Mouse (Mus musculus): Measurements from ENCODE around the gene Slc36a4. TPM values are rescaled to one million over a fixed set of nuclear protein-coding genes. Genes with fewer than 3 reads are reported as not detected.

Slc36a4 gene
- polyA plus RNA-seq, 1 experiment = 2.3 TPM

GRCm38 (mm10) chr9:15711676-15712075, 2.1 kb downstream of the Slc36a4 start:
- Histone ChIP-seq H3K4me3 (ENCODE audit: extremely low read depth, insufficient read depth, insufficient read length) (no peak overlapping the region), H3K36me3 (ENCODE audit: control insufficient read depth, insufficient read depth, low read length) (no peaks in the 10 kb centered on the region), H3K27me3 (ENCODE audit: control insufficient read depth, insufficient read depth, low read length) (no peaks in the 10 kb centered on the region), H3K4me1 (ENCODE audit: control insufficient read depth, insufficient read depth, insufficient read length) (no peaks in the 10 kb centered on the region), H3K27ac (ENCODE audit: insufficient read depth, low read length) (no peak overlapping the region)
- no peak for DNase-seq (ENCODE audit: low read depth in 1 of 2, low spot score in 2 of 2)
- TF ChIP-seq CTCF (IDR thresholded peaks at IDR 0.05; ENCODE audit: extremely low read depth, insufficient read depth, insufficient read length, insufficient replicate concordance) (no peak), POLR2A (IDR thresholded peaks at IDR 0.05; ENCODE audit: low read depth, low read length) (no peak)
- WGBS = 92% methylated on average over 7 of the region's 7 CpGs

- no peaks in the 10 kb centered on the region for H3K27me3 ChIP-seq (ENCODE audit: control insufficient read depth, insufficient read depth, low read length)
- H3K27ac ChIP-seq (ENCODE audit: insufficient read depth, low read length) = no peak overlapping the region
- H3K4me1 ChIP-seq (ENCODE audit: control insufficient read depth, insufficient read depth, insufficient read length) = no peaks in the 10 kb centered on the region
- TF ChIP-seq POLR2A (IDR thresholded peaks at IDR 0.05; ENCODE audit: low read depth, low read length) (no peak), CTCF (IDR thresholded peaks at IDR 0.05; ENCODE audit: extremely low read depth, insufficient read depth, insufficient read length, insufficient replicate concordance) (no peak)
- WGBS = 66% methylated on average over 4 of the region's 4 CpGs
- DNase-seq (ENCODE audit: low read depth in 1 of 2, low spot score in 2 of 2) = no peak
- H3K36me3 ChIP-seq (ENCODE audit: control insufficient read depth, insufficient read depth, low read length) = no peaks in the 10 kb centered on the region
- no peak overlapping the region for H3K4me3 ChIP-seq (ENCODE audit: extremely low read depth, insufficient read depth, insufficient read length)
These were observed 5.3 kb downstream of the Slc36a4 start for GRCm38 (mm10) chr9:15714792-15715191.

- Histone ChIP-seq H3K27ac (ENCODE audit: insufficient read depth, low read length) (no peak overlapping the region), H3K27me3 (ENCODE audit: control insufficient read depth, insufficient read depth, low read length) (no peaks in the 10 kb centered on the region), H3K4me3 (ENCODE audit: extremely low read depth, insufficient read depth, insufficient read length) (no peak overlapping the region), H3K4me1 (ENCODE audit: control insufficient read depth, insufficient read depth, insufficient read length) (no peaks in the 10 kb centered on the region), H3K36me3 (ENCODE audit: control insufficient read depth, insufficient read depth, low read length) (no peaks in the 10 kb centered on the region)
- WGBS = 83% methylated on average over 11 of the region's 11 CpGs
- DNase-seq (ENCODE audit: low read depth in 1 of 2, low spot score in 2 of 2) = no peak
- TF ChIP-seq POLR2A (IDR thresholded peaks at IDR 0.05; ENCODE audit: low read depth, low read length) (no peak), CTCF (IDR thresholded peaks at IDR 0.05; ENCODE audit: extremely low read depth, insufficient read depth, insufficient read length, insufficient replicate concordance) (no peak)
These were observed 5.9 kb downstream of the Slc36a4 start for GRCm38 (mm10) chr9:15715193-15715989.

- H3K36me3 ChIP-seq (ENCODE audit: control insufficient read depth, insufficient read depth, low read length) = no peaks in the 10 kb centered on the region
- DNase-seq (ENCODE audit: low read depth in 1 of 2, low spot score in 2 of 2) = no peak
- H3K27me3 ChIP-seq (ENCODE audit: control insufficient read depth, insufficient read depth, low read length) = no peaks in the 10 kb centered on the region
- no peaks in the 10 kb centered on the region for H3K4me1 ChIP-seq (ENCODE audit: control insufficient read depth, insufficient read depth, insufficient read length)
- WGBS = 78% methylated on average over 4 of the region's 4 CpGs
- TF ChIP-seq POLR2A (IDR thresholded peaks at IDR 0.05; ENCODE audit: low read depth, low read length) (no peak), CTCF (IDR thresholded peaks at IDR 0.05; ENCODE audit: extremely low read depth, insufficient read depth, insufficient read length, insufficient replicate concordance) (no peak)
- H3K27ac ChIP-seq (ENCODE audit: insufficient read depth, low read length) = no peak overlapping the region
- H3K4me3 ChIP-seq (ENCODE audit: extremely low read depth, insufficient read depth, insufficient read length) = no peak overlapping the region
These were observed 7.8 kb downstream of the Slc36a4 start for GRCm38 (mm10) chr9:15717363-15717762.

- no peak overlapping the region for H3K27ac ChIP-seq (ENCODE audit: insufficient read depth, low read length)
- TF ChIP-seq CTCF (IDR thresholded peaks at IDR 0.05; ENCODE audit: extremely low read depth, insufficient read depth, insufficient read length, insufficient replicate concordance) = no peak
- no peaks in the 10 kb centered on the region for H3K4me1 ChIP-seq (ENCODE audit: control insufficient read depth, insufficient read depth, insufficient read length)
- no peak for DNase-seq (ENCODE audit: low read depth in 1 of 2, low spot score in 2 of 2)
- no peak overlapping the region for H3K4me3 ChIP-seq (ENCODE audit: extremely low read depth, insufficient read depth, insufficient read length)
- H3K36me3 ChIP-seq (ENCODE audit: control insufficient read depth, insufficient read depth, low read length) = no peaks in the 10 kb centered on the region
- 88% methylated on average over 6 of the region's 6 CpGs for WGBS
- H3K27me3 ChIP-seq (ENCODE audit: control insufficient read depth, insufficient read depth, low read length) = no peaks in the 10 kb centered on the region
These were observed 8.8 kb downstream of the Slc36a4 start for GRCm38 (mm10) chr9:15718295-15718694.

GRCm38 (mm10) chr9:15719594-15719993, 10.1 kb downstream of the Slc36a4 start:
- H3K4me1 ChIP-seq (ENCODE audit: control insufficient read depth, insufficient read depth, insufficient read length) = no peaks in the 10 kb centered on the region
- 89% methylated on average over 14 of the region's 14 CpGs for WGBS

GRCm38 (mm10) chr9:15720556-15720955, 11.0 kb downstream of the Slc36a4 start:
- H3K4me3 ChIP-seq (ENCODE audit: extremely low read depth, insufficient read depth, insufficient read length) = no peak overlapping the region
- H3K27me3 ChIP-seq (ENCODE audit: control insufficient read depth, insufficient read depth, low read length) = no peaks in the 10 kb centered on the region
- TF ChIP-seq CTCF (IDR thresholded peaks at IDR 0.05; ENCODE audit: extremely low read depth, insufficient read depth, insufficient read length, insufficient replicate concordance) (no peak), POLR2A (IDR thresholded peaks at IDR 0.05; ENCODE audit: low read depth, low read length) (no peak)
- H3K27ac ChIP-seq (ENCODE audit: insufficient read depth, low read length) = no peak overlapping the region
- no peaks in the 10 kb centered on the region for H3K4me1 ChIP-seq (ENCODE audit: control insufficient read depth, insufficient read depth, insufficient read length)
- no peak for DNase-seq (ENCODE audit: low read depth in 1 of 2, low spot score in 2 of 2)
- no peaks in the 10 kb centered on the region for H3K36me3 ChIP-seq (ENCODE audit: control insufficient read depth, insufficient read depth, low read length)
- 91% methylated on average over 8 of the region's 8 CpGs for WGBS

More at GRCm38 (mm10) chr9:15719594-15719993, 10.1 kb downstream of the Slc36a4 start:
- no peak for DNase-seq (ENCODE audit: low read depth in 1 of 2, low spot score in 2 of 2)
- Histone ChIP-seq H3K27me3 (ENCODE audit: control insufficient read depth, insufficient read depth, low read length) (no peaks in the 10 kb centered on the region), H3K4me3 (ENCODE audit: extremely low read depth, insufficient read depth, insufficient read length) (no peak overlapping the region), H3K27ac (ENCODE audit: insufficient read depth, low read length) (no peak overlapping the region), H3K36me3 (ENCODE audit: control insufficient read depth, insufficient read depth, low read length) (no peaks in the 10 kb centered on the region)
- TF ChIP-seq POLR2A (IDR thresholded peaks at IDR 0.05; ENCODE audit: low read depth, low read length) (no peak), CTCF (IDR thresholded peaks at IDR 0.05; ENCODE audit: extremely low read depth, insufficient read depth, insufficient read length, insufficient replicate concordance) (no peak)
